Mouse (Mus musculus): ENCODE measurements around the gene Gbp7.
"Not testable (repeated sequence)": the region's sequence is repeated elsewhere in the genome, so short reads cannot be mapped to it uniquely, and the experiment has no call there.

The Gbp7 gene

DNA sequence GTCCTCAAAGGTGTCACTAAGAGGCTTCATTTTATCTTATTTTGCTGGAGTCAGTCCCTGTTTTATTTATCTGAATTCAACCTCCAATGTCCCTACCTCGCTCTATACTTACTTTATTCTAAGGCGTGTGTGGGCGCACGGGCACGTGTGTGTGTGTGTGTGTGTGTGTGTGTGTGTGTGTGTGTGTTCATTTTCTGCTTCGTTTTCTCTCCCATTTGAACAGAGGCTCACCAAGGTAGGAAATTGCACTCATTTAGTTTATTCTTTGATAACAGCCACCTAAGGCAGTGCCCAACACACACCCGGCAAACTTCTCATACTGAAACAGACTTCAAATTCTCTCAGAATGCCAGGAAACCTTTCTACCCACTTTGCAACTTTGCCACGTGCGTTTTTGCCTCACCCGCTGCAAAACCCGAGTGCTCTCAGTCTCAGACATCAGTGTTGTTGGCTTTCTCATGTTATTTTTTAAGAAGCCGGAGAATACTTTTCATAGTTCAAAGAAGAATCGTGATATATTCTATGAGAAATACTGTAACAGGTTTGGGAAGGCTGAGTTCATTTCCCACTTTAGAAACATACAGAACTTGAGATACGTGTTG lies 31.0 kb downstream of the Gbp7 start:
- no peak for DNase-seq

DNA sequence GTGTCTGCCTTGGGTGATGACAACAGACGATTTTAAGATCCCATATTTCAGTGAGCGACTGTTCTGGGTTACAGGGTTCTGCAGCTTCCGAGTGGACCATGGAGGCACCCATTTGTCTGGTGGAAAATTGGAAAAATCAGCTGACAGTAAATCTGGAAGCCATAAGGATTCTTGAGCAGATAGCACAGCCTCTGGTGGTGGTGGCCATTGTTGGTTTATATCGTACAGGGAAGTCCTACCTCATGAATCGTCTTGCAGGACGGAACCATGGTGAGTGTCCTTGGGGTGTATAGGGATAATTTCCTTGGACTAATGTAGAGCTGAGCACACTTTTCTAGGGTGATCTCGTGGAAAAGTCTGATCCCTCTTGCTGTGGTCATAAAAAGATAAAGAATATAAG lies 31.5 kb downstream of the Gbp7 start:
- DNase-seq = no peak

DNA sequence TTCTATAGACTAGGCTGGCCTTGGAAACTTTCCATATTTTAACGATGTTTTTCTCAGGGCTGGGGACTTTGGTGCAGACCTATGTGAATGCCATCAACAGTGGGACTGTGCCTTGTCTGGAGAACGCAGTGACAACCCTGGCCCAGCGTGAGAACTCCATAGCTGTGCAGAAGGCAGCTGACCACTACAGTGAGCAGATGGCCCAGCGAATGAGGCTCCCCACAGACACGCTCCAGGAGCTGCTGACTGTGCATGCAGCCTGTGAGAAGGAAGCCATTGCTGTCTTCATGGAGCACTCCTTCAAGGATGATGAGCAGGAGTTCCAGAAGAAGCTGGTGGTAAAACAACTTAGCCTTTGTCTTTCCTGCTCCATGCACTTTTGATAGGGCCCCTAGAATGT lies 37.3 kb downstream of the Gbp7 start:
- not testable (repeated sequence) for DNase-seq

DNA sequence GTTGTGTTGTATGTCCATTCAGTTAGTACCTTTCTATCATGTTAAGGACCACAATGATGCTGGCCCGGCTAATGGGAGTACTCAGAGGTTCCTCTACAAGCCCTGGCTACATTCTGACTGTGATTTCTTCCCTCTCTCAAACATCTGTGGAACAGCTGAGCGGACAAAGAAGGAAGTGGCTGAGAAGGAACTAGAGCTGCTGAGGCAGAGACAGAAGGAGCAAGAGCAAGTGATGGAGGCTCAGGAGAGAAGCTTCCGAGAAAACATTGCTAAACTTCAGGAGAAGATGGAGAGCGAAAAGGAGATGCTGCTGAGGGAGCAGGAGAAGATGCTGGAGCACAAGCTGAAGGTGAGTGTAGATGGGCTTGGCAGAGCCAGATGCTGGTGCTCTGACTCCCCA lies 40.6 kb downstream of the Gbp7 start:
- no peak for DNase-seq

DNA sequence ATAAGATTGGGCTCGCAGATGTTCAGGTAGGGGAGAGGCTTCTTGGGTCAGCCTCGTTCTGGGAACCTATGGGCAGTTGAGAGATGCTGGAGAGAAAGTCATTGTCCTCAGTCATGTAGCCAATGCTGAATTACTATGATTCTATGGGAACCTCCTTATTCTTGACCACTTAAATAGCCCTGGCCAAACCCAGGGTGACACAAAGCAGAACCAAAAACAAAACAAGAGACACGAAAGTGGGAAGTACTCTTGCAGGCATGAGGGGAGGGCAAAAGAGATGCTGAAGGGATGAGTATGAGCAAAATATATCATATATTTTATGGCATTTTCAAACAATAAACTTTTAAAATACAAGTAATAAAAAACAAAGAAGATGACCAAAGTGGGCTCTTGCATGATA lies 47.0 kb downstream of the Gbp7 start:
- DNase-seq = no peak

DNA sequence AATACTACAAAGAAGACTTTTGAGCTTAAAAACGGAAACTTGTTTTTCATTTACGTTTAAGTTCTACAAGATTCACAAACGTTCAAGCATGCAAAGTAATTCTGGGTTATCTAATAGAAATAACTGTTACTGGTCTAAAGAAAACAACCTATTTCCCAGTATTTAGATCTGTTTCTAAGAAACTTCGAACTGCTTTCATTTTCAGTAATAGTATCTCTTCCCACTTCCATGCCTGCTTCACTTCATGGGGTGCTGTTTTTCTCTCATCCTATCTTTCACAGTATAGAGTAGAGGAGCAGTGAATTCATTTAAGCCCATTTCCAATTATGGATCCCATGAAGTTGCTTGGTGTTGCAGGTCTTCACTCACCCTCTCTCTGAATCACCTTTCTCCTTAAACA lies 48.2 kb downstream of the Gbp7 start:
- no peak for DNase-seq

DNA sequence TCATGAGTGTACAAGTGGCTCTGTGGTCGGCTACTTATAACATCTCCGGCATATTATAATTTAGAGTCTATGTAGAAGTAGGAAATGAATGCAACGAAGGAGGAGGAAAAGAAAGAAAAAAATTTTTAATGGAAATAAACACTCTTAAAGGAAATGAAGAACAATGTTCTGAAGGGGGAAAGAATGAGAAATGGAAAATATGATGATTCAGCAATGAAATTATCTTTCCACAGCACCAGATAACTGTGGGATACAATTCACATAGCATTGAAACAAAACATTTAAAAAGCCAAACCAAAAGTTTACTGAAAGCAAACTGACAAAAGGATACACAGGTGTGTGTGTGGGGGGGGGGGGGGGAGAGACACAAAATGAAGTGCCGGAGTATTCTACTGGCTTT lies 52.9 kb downstream of the Gbp7 start:
- no peak for DNase-seq

DNA sequence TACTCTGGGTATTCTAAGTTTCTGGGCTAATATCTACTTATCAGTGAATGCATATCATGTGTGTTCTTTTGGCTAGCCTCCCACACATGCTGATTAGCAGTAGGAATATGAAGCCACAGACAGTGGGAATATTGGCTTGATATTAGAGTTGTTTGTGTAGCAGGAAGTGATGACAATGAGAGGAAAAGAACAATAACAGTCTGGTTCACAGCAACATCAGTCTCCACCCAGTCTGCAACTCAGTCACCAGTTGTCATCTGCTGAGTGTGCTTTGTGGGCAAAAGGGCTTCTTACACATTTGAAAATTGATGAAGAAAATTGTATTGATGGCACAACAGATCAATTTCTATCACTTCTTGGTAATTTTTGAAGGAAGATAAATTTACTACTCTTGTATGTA lies 57.2 kb downstream of the Gbp7 start:
- no peak for DNase-seq

DNA sequence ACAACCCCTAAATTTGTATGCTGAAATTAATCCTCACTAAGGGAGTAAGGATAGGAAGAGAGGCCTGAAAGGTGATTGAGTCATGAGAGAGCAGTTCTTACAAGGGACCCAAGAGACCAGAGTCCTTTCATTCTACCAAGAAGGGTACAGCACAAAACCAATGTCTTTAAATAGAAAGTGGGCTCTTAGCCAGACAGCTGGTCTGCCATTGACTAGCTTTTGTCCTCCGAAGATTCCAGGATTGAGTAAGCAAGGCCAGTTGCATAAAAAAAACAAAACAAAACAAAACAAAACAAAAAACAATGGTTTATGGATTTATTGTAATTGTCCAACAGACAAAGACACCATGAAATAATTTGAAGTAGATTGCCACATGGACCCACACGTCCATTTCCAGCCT lies 58.7 kb downstream of the Gbp7 start:
- no peak for DNase-seq

DNA sequence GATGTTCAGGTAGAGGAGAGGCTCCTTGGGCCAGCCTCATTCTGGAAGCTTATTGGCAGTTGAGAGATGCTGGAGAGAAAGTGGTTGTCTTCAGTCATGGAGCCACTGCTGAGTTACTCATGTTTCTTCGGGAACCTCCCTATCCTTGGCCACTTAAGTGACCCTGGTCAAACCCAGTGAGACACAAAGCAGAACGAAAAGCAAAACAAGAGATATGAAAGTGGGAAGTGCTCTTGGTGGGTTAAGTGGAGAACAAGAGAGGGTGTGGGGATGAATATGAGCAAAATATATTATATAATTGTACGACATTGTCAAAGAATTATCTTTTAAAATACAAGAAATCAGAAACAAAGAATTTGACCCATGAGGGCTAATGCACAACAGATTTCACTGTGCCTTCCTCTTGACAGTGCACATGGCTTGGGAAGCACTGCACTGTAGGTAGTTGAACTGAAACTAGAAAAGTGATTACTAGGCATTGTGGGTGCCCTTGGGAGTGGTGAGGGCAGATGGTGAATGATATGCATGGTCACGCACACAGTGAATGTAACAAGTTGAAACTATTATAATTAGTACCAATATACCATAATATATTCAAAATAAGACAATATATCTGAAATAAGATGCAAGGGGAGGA lies 60.4 kb downstream of the Gbp7 start:
- no peak for DNase-seq

DNA sequence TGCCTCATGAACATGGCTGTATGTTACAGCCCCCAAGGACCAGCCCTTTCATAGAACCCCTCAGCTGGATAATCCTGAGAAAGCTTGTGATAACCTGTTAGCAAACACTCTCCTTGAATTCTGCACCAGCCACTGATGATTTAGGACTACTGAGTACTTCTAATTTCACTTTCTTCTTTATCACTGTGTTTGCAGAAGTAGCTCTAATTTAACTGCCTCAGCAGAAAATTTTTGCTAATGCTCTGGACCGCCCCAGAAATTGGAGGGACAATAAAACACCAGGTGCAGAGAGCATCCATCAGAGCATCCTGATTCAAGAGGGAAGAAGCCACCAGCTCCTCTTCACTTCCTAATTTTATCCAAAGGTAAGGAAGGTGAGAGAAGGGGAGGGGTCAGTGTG lies 64.4 kb downstream of the Gbp7 start, which contains the start of gene Gbp2b:
Gene Gbp2b (plus strand): TSS at position 301 of the 400 bp plus-strand sequence.
- no peak for DNase-seq

DNA sequence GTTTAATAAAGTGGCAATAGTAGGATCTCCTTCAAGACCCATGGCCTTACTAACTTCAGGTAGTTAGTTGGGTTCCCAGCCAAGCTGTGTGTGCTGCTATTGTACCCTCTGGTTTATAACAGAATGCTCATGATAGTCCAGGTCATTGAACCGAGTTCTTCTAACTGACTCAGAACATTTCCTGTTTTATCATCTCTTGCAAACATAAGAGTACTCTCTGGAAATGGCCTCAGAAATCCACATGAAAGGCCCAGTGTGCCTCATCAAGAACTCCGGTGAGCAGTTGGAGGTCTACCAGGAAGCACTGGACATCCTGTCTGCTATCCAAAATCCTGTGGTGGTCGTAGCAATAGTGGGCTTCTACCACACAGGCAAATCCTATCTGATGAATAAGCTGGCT lies 67.8 kb downstream of the Gbp7 start:
- DNase-seq = no peak

All from thymus, adult 18-20 months (tissue).